Mouse (Mus musculus) liver, adult (tissue): ENCODE results near the gene Cnfn.

Experiments
- GATA4 ChIP-seq: IDR thresholded peaks from 2 replicates; pipeline ENCODE4 v1.6.1; 2014; ENCODE audit warnings: mild to moderate bottlenecking, low read length; ENCODE audit not compliant: insufficient replicate concordance

Cnfn gene

GRCm38 (mm10) chr7:25369058-25369749 lies at the start of gene Cnfn:
TSS of gene Cnfn (minus strand) at chr7:25369724.
- no peak for TF ChIP-seq GATA4

- no peak for TF ChIP-seq GATA4
These were observed 48.1 kb upstream of the Cnfn start for GRCm38 (mm10) chr7:25417597-25417996.

- TF ChIP-seq GATA4: no peak
These were observed 43.4 kb upstream of the Cnfn start, which contains the start of gene Cxcl17 for GRCm38 (mm10) chr7:25412833-25413441. TSS of gene Cxcl17 (minus strand) at chr7:25412886.

GRCm38 (mm10) chr7:25411861-25412260 lies 42.3 kb upstream of the Cnfn start:
- TF ChIP-seq GATA4: no peak

GRCm38 (mm10) chr7:25410969-25411615 lies 41.6 kb upstream of the Cnfn start:
- no peak for TF ChIP-seq GATA4

GRCm38 (mm10) chr7:25409114-25409760 lies 39.7 kb upstream of the Cnfn start:
- TF ChIP-seq GATA4: no peak

- no peak for TF ChIP-seq GATA4
These were observed 36.9 kb upstream of the Cnfn start for GRCm38 (mm10) chr7:25406468-25406867.

- TF ChIP-seq GATA4: no peak
These were observed 33.2 kb upstream of the Cnfn start for GRCm38 (mm10) chr7:25402671-25403101.

- no peak for TF ChIP-seq GATA4
These were observed 32.5 kb upstream of the Cnfn start for GRCm38 (mm10) chr7:25401986-25402385.

- no peak for TF ChIP-seq GATA4
These were observed 32.0 kb upstream of the Cnfn start for GRCm38 (mm10) chr7:25401551-25401950.

GRCm38 (mm10) chr7:25398610-25399009 lies 29.1 kb upstream of the Cnfn start, which contains the start of gene Lipe:
TSS of gene Lipe (minus strand) at chr7:25398710.
- no peak for TF ChIP-seq GATA4

- no peak for TF ChIP-seq GATA4
These were observed 27.1 kb upstream of the Cnfn start for GRCm38 (mm10) chr7:25396621-25397020.

GRCm38 (mm10) chr7:25395558-25396521 lies 26.3 kb upstream of the Cnfn start:
- TF ChIP-seq GATA4: no peak; the same call in 1 of the 2 replicates

- TF ChIP-seq GATA4: no peak
These were observed 25.6 kb upstream of the Cnfn start for GRCm38 (mm10) chr7:25395186-25395557.

GRCm38 (mm10) chr7:25394754-25395153 lies 25.2 kb upstream of the Cnfn start:
- no peak for TF ChIP-seq GATA4
